Mouse (Mus musculus) stomach, embryonic 15.5 days (tissue): ENCODE measurements around the gene Sox2. TPM values are rescaled to one million over a fixed set of nuclear protein-coding genes. Genes with fewer than 3 reads are reported as not detected.

Experiments used
- ATAC-seq: fragments of 200-750 bp; cut with Nextera tagmentation; 2 replicates; pipeline ENCODE4 v1.8.0; 2017; ENCODE audit warnings: low read depth, moderate number of reproducible peaks, moderate TSS enrichment; ENCODE audit not compliant: insufficient read depth, low FRiP score
- H3K27ac ChIP-seq: fragments of 300-500 bp; sonication (generic); 2 replicates; pipeline ENCODE4 v1.5.1; 2015; ENCODE audit warnings: mild to moderate bottlenecking, inconsistent platforms
- H3K27me3 ChIP-seq: fragments of 300-500 bp; sonication (generic); replicated peaks from 2 replicates; pipeline ENCODE4 v1.6.1; 2015; ENCODE audit warnings: inconsistent platforms
- H3K36me3 ChIP-seq: fragments of 300-500 bp; sonication (generic); 2 replicates; pipeline ENCODE4 v1.6.1; 2015; ENCODE audit warnings: inconsistent platforms
- H3K4me1 ChIP-seq: fragments of 300-500 bp; sonication (generic); 2 replicates; pipeline ENCODE4 v1.6.1; 2015; ENCODE audit warnings: inconsistent platforms
- H3K4me2 ChIP-seq: fragments of 300-500 bp; sonication (generic); 2 replicates; pipeline ENCODE4 v1.6.1; 2015; ENCODE audit warnings: mild to moderate bottlenecking, inconsistent platforms
- H3K4me3 ChIP-seq: fragments of 300-500 bp; sonication (generic); replicated peaks from 2 replicates; pipeline ENCODE4 v1.5.1; 2015; ENCODE audit warnings: inconsistent platforms
- H3K9ac ChIP-seq: fragments of 300-500 bp; sonication (generic); 2 replicates; pipeline ENCODE4 v1.6.1; 2015; ENCODE audit warnings: inconsistent platforms
- H3K9me3 ChIP-seq: fragments of 300-500 bp; sonication (generic); 2 replicates; pipeline ENCODE4 v1.6.1; 2016; ENCODE audit warnings: inconsistent platforms
- WGBS: fragments of 180-500 bp; shearing (Covaris S2); methylation state at CpG from one replicate; pipeline ENCODE4 v1.1.7; 2015; 5-methylcytosine and 5-hydroxymethylcytosine counted together
- polyA plus RNA-seq: library from polyadenylated mRNA; unstranded; fragments of >200 nt; fragmentation: Nextera tagmentation; extraction: Ambion mirVana; gene quantifications from 2 replicates; pipeline ENCODE4 v1.2.1, GENCODE M21; 2015

The Sox2 gene
- polyA plus RNA-seq, 1 experiment from 2014 or later = 14.0 TPM

DNA sequence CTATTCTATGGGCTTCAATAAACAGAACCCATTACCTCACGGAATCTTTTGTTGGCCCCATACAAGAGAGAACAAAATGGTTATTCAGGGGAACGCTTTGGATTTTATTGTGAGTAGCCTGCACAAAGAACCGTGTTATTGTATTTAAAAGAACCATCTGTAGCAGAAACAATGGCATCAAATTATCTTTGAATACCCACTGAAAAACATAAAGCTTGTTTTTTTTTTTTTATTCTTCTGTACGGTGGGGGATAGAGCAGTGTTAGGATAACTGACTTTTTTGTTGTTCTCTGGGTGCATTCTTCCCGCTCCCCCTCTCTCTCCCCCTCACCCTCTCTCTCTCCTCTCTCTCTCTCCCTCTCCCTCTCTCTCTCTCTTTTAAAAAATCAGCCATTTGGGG, 12.3 kb upstream of the Sox2 start:
- 41% methylated on average over 5 of the region's 5 CpGs for WGBS
- Histone ChIP-seq H3K4me1 (no peaks in the 10 kb centered on the region), H3K9me3 (no peaks in the 10 kb centered on the region), H3K36me3 (no peaks in the 10 kb centered on the region), H3K27me3 (peaks cover 59% of the 10 kb centered on the region), H3K9ac (no peak overlapping the region), H3K4me3 (no peak overlapping the region), H3K27ac (no peak overlapping the region), H3K4me2 (no peak overlapping the region)
- no peak for ATAC-seq

GRCm38 (mm10) chr3:34638344-34638743, 11.9 kb upstream of the Sox2 start:
- WGBS = 7% methylated on average over 13 of the region's 13 CpGs
- peaks cover 63% of the 10 kb centered on the region for H3K27me3 ChIP-seq

GRCm38 (mm10) chr3:34639031-34639872, 11.0 kb upstream of the Sox2 start:
- no peak overlapping the region for H3K4me3 ChIP-seq
- H3K4me1 ChIP-seq = no peaks in the 10 kb centered on the region
- H3K4me2 ChIP-seq = peak overlapping the region; percentile 29; the same call in 1 of the 2 replicates
- no peak overlapping the region for H3K27ac ChIP-seq
- H3K9ac ChIP-seq = no peak overlapping the region
- H3K27me3 ChIP-seq = peaks cover 71% of the 10 kb centered on the region
- 6% methylated on average over 24 of the region's 24 CpGs for WGBS
- no peaks in the 10 kb centered on the region for H3K9me3 ChIP-seq
- no peak for ATAC-seq
- no peaks in the 10 kb centered on the region for H3K36me3 ChIP-seq

More at GRCm38 (mm10) chr3:34638344-34638743, 11.9 kb upstream of the Sox2 start:
- no peak for ATAC-seq
- no peak overlapping the region for H3K9ac ChIP-seq
- H3K4me2 ChIP-seq = no peak overlapping the region
- H3K4me3 ChIP-seq = no peak overlapping the region
- H3K9me3 ChIP-seq = no peaks in the 10 kb centered on the region
- H3K4me1 ChIP-seq = no peaks in the 10 kb centered on the region
- no peaks in the 10 kb centered on the region for H3K36me3 ChIP-seq
- no peak overlapping the region for H3K27ac ChIP-seq

DNA sequence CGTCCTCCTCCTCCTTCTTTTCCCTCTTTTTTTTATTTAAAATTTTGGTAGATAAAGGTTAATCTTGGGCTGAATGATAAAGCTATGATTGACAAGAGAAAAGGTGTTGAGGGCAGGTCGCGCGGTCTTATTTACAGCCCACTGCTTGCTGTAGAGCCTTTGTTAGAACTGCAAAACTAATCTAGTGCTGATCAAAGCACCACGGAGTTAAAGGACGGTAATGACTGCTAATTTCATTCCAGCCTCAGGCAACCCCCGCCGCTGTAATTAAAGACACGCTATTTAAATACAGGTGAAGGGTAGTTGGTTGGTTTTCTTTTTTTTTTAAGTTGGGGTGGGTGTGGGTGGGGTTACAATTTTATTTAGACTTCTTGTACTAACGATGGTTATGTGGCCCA, 10.3 kb upstream of the Sox2 start:
- H3K4me3 ChIP-seq = no peak overlapping the region
- H3K36me3 ChIP-seq = no peaks in the 10 kb centered on the region
- H3K27me3 ChIP-seq = peaks cover 72% of the 10 kb centered on the region
- no peak overlapping the region for H3K27ac ChIP-seq
- no peak overlapping the region for H3K9ac ChIP-seq
- H3K4me2 ChIP-seq = peak overlapping the region; percentile 29; the same call in 1 of the 2 replicates
- 5% methylated on average over 10 of the region's 10 CpGs for WGBS
- H3K9me3 ChIP-seq = no peaks in the 10 kb centered on the region
- no peak for ATAC-seq
- H3K4me1 ChIP-seq = no peaks in the 10 kb centered on the region

- no peak overlapping the region for H3K9ac ChIP-seq
- 11% methylated on average over 8 of the region's 8 CpGs for WGBS
- H3K27me3 ChIP-seq = peaks cover 73% of the 10 kb centered on the region
- H3K9me3 ChIP-seq = no peaks in the 10 kb centered on the region
- no peak overlapping the region for H3K27ac ChIP-seq
- no peak for ATAC-seq
- H3K4me2 ChIP-seq = no peak overlapping the region
- no peaks in the 10 kb centered on the region for H3K36me3 ChIP-seq
- no peak overlapping the region for H3K4me3 ChIP-seq
- no peaks in the 10 kb centered on the region for H3K4me1 ChIP-seq
Observed at GRCm38 (mm10) chr3:34640276-34640675, 9.9 kb upstream of the Sox2 start.

- Histone ChIP-seq H3K4me1 (no peaks in the 10 kb centered on the region), H3K27ac (no peak overlapping the region), H3K27me3 (peaks cover 78% of the 10 kb centered on the region), H3K36me3 (no peaks in the 10 kb centered on the region), H3K4me3 (no peak overlapping the region), H3K9me3 (no peaks in the 10 kb centered on the region), H3K4me2 (no peak overlapping the region; the same call in 1 of the 2 replicates), H3K9ac (no peak overlapping the region)
- 8% methylated on average over 33 of the region's 33 CpGs for WGBS
- ATAC-seq = no peak
Observed at GRCm38 (mm10) chr3:34640690-34641600, 9.3 kb upstream of the Sox2 start.

DNA sequence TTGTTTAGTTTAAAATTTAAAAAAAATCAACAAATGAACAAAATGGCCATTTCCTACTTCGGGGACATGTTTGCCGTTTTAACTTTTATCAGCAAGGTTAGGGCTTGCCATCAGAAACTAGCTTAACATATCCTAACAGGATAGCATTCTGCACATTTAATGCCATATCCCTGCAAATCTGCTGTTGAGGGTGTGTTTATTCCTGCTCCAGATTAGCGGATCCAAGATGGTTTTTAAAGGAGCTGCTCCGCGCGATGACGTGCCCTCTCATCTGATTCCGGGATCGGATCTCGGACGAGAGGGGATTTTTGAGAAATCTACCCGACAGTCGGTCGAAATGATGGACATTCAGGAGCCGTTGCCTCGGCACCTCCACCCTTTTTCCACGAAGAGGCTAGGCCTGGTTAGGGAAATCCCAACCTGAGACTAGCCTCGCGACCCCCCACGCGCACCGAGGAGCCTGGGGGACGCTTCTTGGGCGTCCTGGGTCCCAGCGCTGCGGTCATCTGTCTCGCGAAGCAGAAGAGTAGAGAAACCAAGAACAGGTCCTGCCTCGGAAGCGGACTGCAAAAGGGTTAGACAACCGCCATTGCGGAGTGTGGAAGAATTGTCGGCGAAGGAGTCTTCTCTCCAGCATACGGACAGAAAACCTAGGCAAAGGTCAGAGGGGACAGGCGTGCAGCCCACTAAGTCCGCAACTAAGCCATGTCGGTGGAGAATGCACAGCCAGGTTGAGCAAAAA, 8.3 kb upstream of the Sox2 start:
- Histone ChIP-seq H3K4me3 (peak overlapping the region; percentile 32), H3K36me3 (no peaks in the 10 kb centered on the region), H3K9me3 (no peaks in the 10 kb centered on the region), H3K27ac (no peak overlapping the region), H3K4me1 (no peaks in the 10 kb centered on the region), H3K9ac (no peak overlapping the region), H3K27me3 (peaks cover 82% of the 10 kb centered on the region), H3K4me2 (peak overlapping the region; percentile 50)
- 3% methylated on average over 38 of the region's 38 CpGs for WGBS
- ATAC-seq = no peak

DNA sequence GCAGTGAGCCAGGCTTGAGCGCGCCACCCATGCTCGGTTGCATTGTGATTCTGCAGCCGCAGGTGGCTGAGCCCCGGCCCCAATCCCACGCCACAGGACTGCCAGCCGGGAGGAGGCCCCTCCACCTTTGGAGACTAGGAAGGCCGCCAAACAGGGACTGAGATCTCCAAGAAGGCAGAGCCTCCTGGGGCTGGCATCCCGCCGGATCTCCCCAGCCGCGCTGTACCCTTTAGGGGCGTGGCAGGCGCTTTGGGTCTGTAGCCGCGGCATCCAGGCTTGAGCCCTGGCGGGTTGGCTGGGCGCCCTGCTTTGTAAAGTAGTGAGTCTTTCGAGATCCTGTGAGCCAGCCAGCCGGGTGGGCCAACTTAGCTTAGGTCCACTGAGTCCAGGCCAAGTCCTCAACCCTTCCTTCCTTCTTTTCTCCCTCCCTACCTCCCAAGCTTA, 7.7 kb upstream of the Sox2 start:
- H3K4me2 ChIP-seq = peak overlapping the region; percentile 50
- no peak overlapping the region for H3K9ac ChIP-seq
- under 1% methylated on average over 20 of the region's 20 CpGs for WGBS
- no peaks in the 10 kb centered on the region for H3K36me3 ChIP-seq
- H3K27ac ChIP-seq = no peak overlapping the region
- H3K27me3 ChIP-seq = peaks cover 83% of the 10 kb centered on the region
- no peak for ATAC-seq
- H3K4me3 ChIP-seq = peak overlapping the region; percentile 32
- no peaks in the 10 kb centered on the region for H3K4me1 ChIP-seq
- no peaks in the 10 kb centered on the region for H3K9me3 ChIP-seq

DNA sequence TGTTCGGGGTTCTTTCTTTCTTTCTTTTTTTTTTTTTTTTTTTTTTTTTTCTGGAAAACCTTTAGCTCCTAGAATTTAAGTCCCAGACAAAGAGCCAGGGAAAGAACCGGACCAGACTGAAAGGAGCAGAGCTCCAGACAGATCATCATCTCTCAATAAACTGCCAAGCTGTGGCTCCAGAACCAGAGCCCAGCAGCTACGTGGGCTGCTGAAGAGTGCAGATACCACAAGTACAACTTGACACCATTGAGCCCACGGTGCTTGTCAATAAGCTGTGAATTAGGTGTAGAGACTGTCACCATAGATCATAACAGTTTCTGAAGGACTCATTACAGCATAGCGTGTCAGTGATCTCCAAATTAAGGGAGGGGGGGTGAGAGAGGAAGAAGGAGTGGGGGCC, 7.1 kb upstream of the Sox2 start:
- H3K27me3 ChIP-seq = peaks cover 85% of the 10 kb centered on the region
- H3K36me3 ChIP-seq = no peaks in the 10 kb centered on the region
- no peak overlapping the region for H3K4me2 ChIP-seq

GRCm38 (mm10) chr3:34643536-34644115, 6.6 kb upstream of the Sox2 start:
- Histone ChIP-seq H3K4me1 (peaks cover 2% of the 10 kb centered on the region; the same call in 1 of the 2 replicates), H3K9ac (no peak overlapping the region), H3K36me3 (no peaks in the 10 kb centered on the region), H3K4me3 (no peak overlapping the region), H3K4me2 (no peak overlapping the region), H3K27ac (no peak overlapping the region), H3K27me3 (peaks cover 85% of the 10 kb centered on the region), H3K9me3 (no peaks in the 10 kb centered on the region)
- ATAC-seq = no peak
- 17% methylated on average over 15 of the region's 15 CpGs for WGBS

More for the DNA sequence above, 7.1 kb upstream of the Sox2 start:
- Histone ChIP-seq H3K27ac (no peak overlapping the region), H3K9me3 (no peaks in the 10 kb centered on the region), H3K9ac (no peak overlapping the region), H3K4me1 (no peaks in the 10 kb centered on the region), H3K4me3 (no peak overlapping the region)
- no peak for ATAC-seq
- 19% methylated on average over 5 of the region's 5 CpGs for WGBS

- Histone ChIP-seq H3K4me1 (peaks cover 24% of the 10 kb centered on the region; the same call in 1 of the 2 replicates), H3K9ac (no peak overlapping the region), H3K36me3 (no peaks in the 10 kb centered on the region), H3K4me3 (no peak overlapping the region), H3K27me3 (peaks cover 87% of the 10 kb centered on the region), H3K9me3 (no peaks in the 10 kb centered on the region), H3K27ac (no peak overlapping the region), H3K4me2 (no peak overlapping the region)
- 11% methylated on average over 10 of the region's 10 CpGs for WGBS
- ATAC-seq = no peak
Observed at GRCm38 (mm10) chr3:34646169-34646568, 4.0 kb upstream of the Sox2 start.
